Mouse (Mus musculus) limb, embryonic 14.5 days (tissue): ENCODE results near the gene Papss2. TPM values are rescaled to one million over a fixed set of nuclear protein-coding genes. Genes with fewer than 3 reads are reported as not detected.

Source experiments
- ATAC-seq: fragments of 200-750 bp; cut with Nextera tagmentation; 2 replicates; pipeline ENCODE4 v1.8.0; 2017; ENCODE audit warnings: low read depth, moderate number of reproducible peaks, moderate TSS enrichment; ENCODE audit not compliant: low FRiP score
- DNase-seq: peaks from one replicate; pipeline ENCODE4 v3.0.0-alpha.2; 2015; ENCODE audit warnings: low spot score
- H3K27ac ChIP-seq: fragments of 300-500 bp; sonication (generic); replicated peaks from 2 replicates; pipeline ENCODE4 v1.5.1; 2014; ENCODE audit warnings: low read depth, mild to moderate bottlenecking, low read length, moderate library complexity, mixed read lengths
- H3K27me3 ChIP-seq: fragments of 300-500 bp; sonication (generic); 2 replicates; pipeline ENCODE4 v1.6.1; 2014; ENCODE audit warnings: low read length, mixed read lengths; ENCODE audit not compliant: control insufficient read depth, insufficient read depth
- H3K36me3 ChIP-seq: fragments of 300-500 bp; sonication (generic); 2 replicates; pipeline ENCODE4 v1.6.1; 2014; ENCODE audit warnings: mild to moderate bottlenecking, low read length, moderate library complexity, mixed read lengths; ENCODE audit not compliant: control insufficient read depth, insufficient read depth
- H3K4me1 ChIP-seq: fragments of 300-500 bp; sonication (generic); 2 replicates; pipeline ENCODE4 v1.6.1; 2014; ENCODE audit warnings: antibody characterized with exemption, low read length, mixed read lengths; ENCODE audit not compliant: control insufficient read depth, insufficient read depth
- H3K4me2 ChIP-seq: fragments of 300-500 bp; sonication (generic); replicated peaks from 2 replicates; pipeline ENCODE4 v1.6.1; 2014; ENCODE audit warnings: low read depth, mild to moderate bottlenecking, low read length, moderate library complexity; ENCODE audit not compliant: severe bottlenecking
- H3K4me3 ChIP-seq: fragments of 300-500 bp; sonication (generic); replicated peaks from 2 replicates; pipeline ENCODE4 v1.5.1; 2014; ENCODE audit warnings: low read length
- H3K9ac ChIP-seq: fragments of 300-500 bp; sonication (generic); 2 replicates; pipeline ENCODE4 v1.6.1; 2014; ENCODE audit warnings: mild to moderate bottlenecking, low read depth, low read length, moderate library complexity; ENCODE audit not compliant: severe bottlenecking
- H3K9me3 ChIP-seq: fragments of 300-500 bp; sonication (generic); 2 replicates; pipeline ENCODE4 v1.6.1; 2016; ENCODE audit warnings: low read length; ENCODE audit not compliant: control insufficient read depth
- POLR2A ChIP-seq: fragments of 200-500 bp; IDR thresholded peaks from 2 replicates; pipeline ENCODE4 v1.8.0; 2012; ENCODE audit warnings: inconsistent platforms, mild to moderate bottlenecking, moderate library complexity, borderline replicate concordance; ENCODE audit not compliant: insufficient read depth, insufficient read length; ENCODE audit errors: extremely low read depth
- polyA plus RNA-seq, 2 experiments: library from polyadenylated mRNA; depleted of rRNA in 1 of 2; stranded (reverse) in 1 of 2; unstranded in 1 of 2; fragments of >200 nt; fragmentation: Nextera tagmentation in 1 of 2; extraction: Ambion mirVana in 1 of 2; gene quantifications; 2 replicates each; pipeline versions ENCODE4 v1.2.1 to v1.2.3; 2012 to 2014

Papss2 gene
- polyA plus RNA-seq, 2 experiments = 48.2 to 62.0 TPM

GRCm38 (mm10) chr19:32715681-32716080 lies 120.1 kb downstream of the Papss2 start:
- TF ChIP-seq POLR2A = no peak
- Histone ChIP-seq H3K36me3 (no peaks in the 10 kb centered on the region), H3K27me3 (no peaks in the 10 kb centered on the region), H3K9ac (no peak overlapping the region), H3K4me3 (no peak overlapping the region), H3K27ac (no peak overlapping the region), H3K4me1 (0 out of 2 replicates have a peak, but pooled peaks cover 4% of the 10 kb centered on the region), H3K4me2 (no peak overlapping the region), H3K9me3 (no peaks in the 10 kb centered on the region)
- no peak for ATAC-seq
- DNase-seq = no peak

Other genes with a start within 250 kb of the Papss2 start
- 20.4 and 20.8 TPM in 2 replicates for gene Sgms1, start 206.1 kb upstream of the Papss2 start, polyA plus RNA-seq (2012; rRNA removed)
- 33.9 and 36.8 TPM in 2 replicates for gene Sgms1, start 206.1 kb upstream of the Papss2 start, polyA plus RNA-seq (2014; fragmentation: Nextera tagmentation; extraction: Ambion mirVana)
- gene Rpl9-ps6, start 129.2 kb upstream of the Papss2 start, polyA plus RNA-seq (2012; rRNA removed) = 25.4 and 47.7 TPM in 2 replicates
- 138 and 162 TPM in 2 replicates for gene Rpl9-ps6, start 129.2 kb upstream of the Papss2 start, polyA plus RNA-seq (2014; fragmentation: Nextera tagmentation; extraction: Ambion mirVana)
- gene Minpp1, start 110.0 kb upstream of the Papss2 start, polyA plus RNA-seq (2012; rRNA removed) = 40.8 and 69.7 TPM in 2 replicates
- gene Minpp1, start 110.0 kb upstream of the Papss2 start, polyA plus RNA-seq (2014; fragmentation: Nextera tagmentation; extraction: Ambion mirVana) = 64.8 and 72.8 TPM in 2 replicates
- gene Atad1, start 144.0 kb downstream of the Papss2 start, polyA plus RNA-seq (2012; rRNA removed) = 38.4 and 38.5 TPM in 2 replicates
- gene Atad1, start 144.0 kb downstream of the Papss2 start, polyA plus RNA-seq (2014; fragmentation: Nextera tagmentation; extraction: Ambion mirVana) = 60.2 and 62.5 TPM in 2 replicates
- 17.3 and 18.0 TPM in 2 replicates for gene Pten, start 161.7 kb downstream of the Papss2 start, polyA plus RNA-seq (2012; rRNA removed)
- 12.2 and 14.4 TPM in 2 replicates for gene Pten, start 161.7 kb downstream of the Papss2 start, polyA plus RNA-seq (2014; fragmentation: Nextera tagmentation; extraction: Ambion mirVana)